Mouse (Mus musculus) adipocyte (in vitro differentiated cells): ENCODE results near the gene Rap1a.

Experiments used
- DNase-seq: peaks from one replicate; pipeline ENCODE4 v3.0.0-alpha.2; 2016; ENCODE audit warnings: low spot score

Gene Rap1a

GRCm38 (mm10) chr3:105760063-105760462 is 41.1 kb downstream of the Rap1a start:
- DNase-seq, result no peak

- no peak for DNase-seq
Measured at GRCm38 (mm10) chr3:105758658-105759057, 42.5 kb downstream of the Rap1a start.

- peak; percentile 43 for DNase-seq
Measured at GRCm38 (mm10) chr3:105758098-105758497, 43.0 kb downstream of the Rap1a start.

- DNase-seq, result no peak
Measured at GRCm38 (mm10) chr3:105757323-105758083, 43.6 kb downstream of the Rap1a start.

- DNase-seq, result no peak
Measured at GRCm38 (mm10) chr3:105756505-105756904, 44.6 kb downstream of the Rap1a start.

- DNase-seq, result no peak
Measured at GRCm38 (mm10) chr3:105755123-105755522, 46.0 kb downstream of the Rap1a start.

- no peak for DNase-seq
Measured at GRCm38 (mm10) chr3:105754184-105754583, 47.0 kb downstream of the Rap1a start.

- no peak for DNase-seq
Measured at GRCm38 (mm10) chr3:105750810-105751209, 50.3 kb downstream of the Rap1a start.

GRCm38 (mm10) chr3:105746542-105746941 is 54.6 kb downstream of the Rap1a start:
- DNase-seq, result no peak

- peak; percentile 58 for DNase-seq
Measured at GRCm38 (mm10) chr3:105737666-105738065, 63.5 kb downstream of the Rap1a start.

- no peak for DNase-seq
Measured at GRCm38 (mm10) chr3:105737070-105737469, 64.1 kb downstream of the Rap1a start.

GRCm38 (mm10) chr3:105736148-105736547 is 65.0 kb downstream of the Rap1a start:
- no peak for DNase-seq

GRCm38 (mm10) chr3:105735285-105735684 is 65.9 kb downstream of the Rap1a start:
- DNase-seq, result no peak

GRCm38 (mm10) chr3:105733538-105733937 is 67.6 kb downstream of the Rap1a start:
- no peak for DNase-seq

- no peak for DNase-seq
Measured at GRCm38 (mm10) chr3:105732360-105732759, 68.8 kb downstream of the Rap1a start.

- peak; percentile 79 for DNase-seq
Measured at GRCm38 (mm10) chr3:105726037-105726436, 75.1 kb downstream of the Rap1a start.

- no peak for DNase-seq
Measured at GRCm38 (mm10) chr3:105722510-105722909, 78.6 kb downstream of the Rap1a start.

- DNase-seq, result no peak
Measured at GRCm38 (mm10) chr3:105721681-105722201, 79.4 kb downstream of the Rap1a start.

- no peak for DNase-seq
Measured at GRCm38 (mm10) chr3:105720514-105720913, 80.6 kb downstream of the Rap1a start.

GRCm38 (mm10) chr3:105719979-105720378 is 81.2 kb downstream of the Rap1a start:
- DNase-seq, result no peak

GRCm38 (mm10) chr3:105718746-105719145 is 82.4 kb downstream of the Rap1a start:
- no peak for DNase-seq

- DNase-seq, result no peak
Measured at GRCm38 (mm10) chr3:105717856-105718555, 83.1 kb downstream of the Rap1a start.

- DNase-seq, result no peak
Measured at GRCm38 (mm10) chr3:105716353-105717000, 84.7 kb downstream of the Rap1a start.
